Mouse (Mus musculus) spleen, postnatal 14 days (tissue): ENCODE results near the gene Ccdc124.
"Not testable (repeated sequence)": the region's sequence is repeated elsewhere in the genome, so short reads cannot be mapped to it uniquely, and the experiment has no call there.

Experiments used
- DNase-seq, 2 experiments: peaks; one replicate each; pipeline ENCODE4 v3.0.0; 2021 to 2022; ENCODE audit warnings: low spot score in 2 of 2

Gene Ccdc124

GRCm38 (mm10) chr8:70822594-70822993 is 51.1 kb downstream of the Ccdc124 start:
- not testable (repeated sequence) for DNase-seq

GRCm38 (mm10) chr8:70821992-70822391 is 51.7 kb downstream of the Ccdc124 start:
- no peak for DNase-seq

- peak; percentile 51 to 72 for DNase-seq
Measured at GRCm38 (mm10) chr8:70821399-70821962, 52.3 kb downstream of the Ccdc124 start.

- no peak for DNase-seq
Measured at GRCm38 (mm10) chr8:70820101-70820935, 53.4 kb downstream of the Ccdc124 start.
